Mouse (Mus musculus): ENCODE results near the gene Mmp14. TPM values are rescaled to one million over a fixed set of nuclear protein-coding genes. Genes with fewer than 3 reads are reported as not detected.

The Mmp14 gene
- 14.9 and 15.9 TPM in 2 replicates for polyA plus RNA-seq (2012; rRNA removed)

DNA sequence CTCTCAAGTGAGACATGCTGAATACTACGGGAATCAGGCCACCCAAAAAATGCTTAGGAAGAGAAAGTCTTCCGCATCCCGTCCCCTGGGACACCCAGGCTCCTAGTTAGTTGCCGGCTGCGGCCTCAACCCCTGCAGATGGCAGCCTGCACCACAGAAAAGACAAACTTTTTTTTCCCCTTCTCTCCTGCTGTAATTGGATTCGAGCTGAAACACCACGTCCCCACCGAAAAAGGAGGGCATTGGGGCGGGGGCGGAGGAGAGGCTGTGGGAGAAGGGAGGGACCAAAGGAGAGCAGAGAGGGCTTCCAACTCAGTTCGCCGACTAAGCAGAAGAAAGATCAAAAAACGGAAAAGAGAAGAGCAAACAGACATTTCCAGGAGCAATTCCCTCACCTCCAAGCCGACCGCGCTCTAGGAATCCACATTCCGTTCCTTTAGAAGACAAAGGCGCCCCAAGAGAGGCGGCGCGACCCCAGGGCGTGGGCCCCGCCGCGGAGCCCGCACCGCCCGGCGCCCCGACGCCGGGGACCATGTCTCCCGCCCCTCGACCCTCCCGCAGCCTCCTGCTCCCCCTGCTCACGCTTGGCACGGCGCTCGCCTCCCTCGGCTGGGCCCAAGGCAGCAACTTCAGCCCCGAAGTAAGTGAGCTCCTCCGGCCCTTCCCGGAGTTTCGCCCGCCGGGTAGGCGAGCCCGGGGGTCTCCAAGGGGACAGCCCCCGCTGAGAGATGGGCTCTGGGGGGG, at the start of gene Mmp14:
Mmp14 (plus strand) TSS at position 279 of the 744 bp plus-strand sequence.
- 2% methylated on average over 48 of the region's 49 CpGs for WGBS
- TF ChIP-seq CTCF (IDR thresholded peaks at IDR 0.05; ENCODE audit: borderline replicate concordance, insufficient read depth, low read depth, low read length) (no peak), POLR2A (IDR thresholded peaks at IDR 0.05; ENCODE audit: borderline replicate concordance, insufficient read depth, low read length) (no peak)
- Histone ChIP-seq H3K27ac (ENCODE audit: insufficient read depth, low read length) (no peak within 1 kb of the TSS), H3K27me3 (ENCODE audit: control insufficient read depth, insufficient read depth, low read length) (peaks cover 9% of the 10 kb centered on the region; the same call in 1 of the 2 replicates), H3K4me1 (ENCODE audit: control insufficient read depth, insufficient read depth, low read length) (no peaks in the 10 kb centered on the region; the same call in 1 of the 2 replicates), H3K4me3 (replicated peaks; ENCODE audit: insufficient read depth, low read depth, low read length) (peak within 1 kb of the TSS; percentile 29)
- DNase-seq = peak in 1 of 2 experiments; percentile 35

DNA sequence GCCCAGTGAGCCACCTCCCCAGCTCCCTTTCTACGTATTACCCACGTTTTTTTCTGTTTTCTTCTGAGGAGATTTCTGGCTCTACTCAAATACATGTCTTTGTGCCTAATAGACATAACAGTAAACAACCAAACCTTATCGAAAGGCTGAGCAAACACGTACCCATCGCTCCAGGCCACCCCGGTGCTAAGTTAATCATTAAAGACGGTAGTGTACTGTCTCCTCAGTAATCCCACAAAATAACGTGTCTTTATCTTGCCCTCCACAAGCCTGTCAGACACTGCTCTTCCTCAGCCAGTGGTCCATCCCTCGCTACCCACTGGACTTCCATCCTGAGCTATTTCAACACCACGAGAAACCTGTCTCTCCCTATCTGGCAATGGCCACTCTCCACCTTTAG, 49.6 kb upstream of the Mmp14 start:
- WGBS = 82% methylated on average over 10 of the region's 10 CpGs
- TF ChIP-seq CTCF (IDR thresholded peaks at IDR 0.05; ENCODE audit: borderline replicate concordance, insufficient read depth, low read depth, low read length) = no peak
- TF ChIP-seq POLR2A (IDR thresholded peaks at IDR 0.05; ENCODE audit: borderline replicate concordance, insufficient read depth, low read length) = no peak

DNA sequence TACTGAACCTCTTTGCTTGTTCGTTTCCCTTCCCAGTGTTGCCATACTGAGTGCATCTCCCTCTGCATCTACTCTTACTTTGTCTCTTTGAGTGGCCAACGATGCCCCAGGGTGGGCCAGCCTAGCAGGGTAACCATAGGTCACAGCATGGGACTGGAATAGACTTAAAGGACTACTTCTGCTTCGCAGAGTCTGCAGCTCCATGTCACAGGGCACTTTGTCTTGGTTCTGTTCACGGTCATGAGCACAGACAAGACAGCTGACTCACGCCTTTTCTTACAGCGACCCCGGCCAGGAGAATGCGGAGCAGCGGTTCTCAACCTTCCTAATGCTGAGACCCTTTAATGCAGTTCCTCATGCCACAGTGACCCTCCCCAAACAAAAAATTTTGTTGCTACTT, 48.8 kb upstream of the Mmp14 start:
- no peak for TF ChIP-seq CTCF (IDR thresholded peaks at IDR 0.05; ENCODE audit: borderline replicate concordance, insufficient read depth, low read depth, low read length)
- Histone ChIP-seq H3K4me3 (replicated peaks; ENCODE audit: insufficient read depth, low read depth, low read length) (no peak overlapping the region), H3K27ac (ENCODE audit: insufficient read depth, low read length) (no peak overlapping the region), H3K27me3 (ENCODE audit: control insufficient read depth, insufficient read depth, low read length) (no peaks in the 10 kb centered on the region), H3K4me1 (ENCODE audit: control insufficient read depth, insufficient read depth, low read length) (no peaks in the 10 kb centered on the region)
- DNase-seq = no peak
- WGBS = 52% methylated on average over 9 of the region's 9 CpGs

More for the DNA sequence above, 49.6 kb upstream of the Mmp14 start:
- DNase-seq = no peak
- H3K4me1 ChIP-seq (ENCODE audit: control insufficient read depth, insufficient read depth, low read length) = no peaks in the 10 kb centered on the region
- no peak overlapping the region for H3K27ac ChIP-seq (ENCODE audit: insufficient read depth, low read length)
- H3K4me3 ChIP-seq (replicated peaks; ENCODE audit: insufficient read depth, low read depth, low read length) = no peak overlapping the region
- no peaks in the 10 kb centered on the region for H3K27me3 ChIP-seq (ENCODE audit: control insufficient read depth, insufficient read depth, low read length)

DNA sequence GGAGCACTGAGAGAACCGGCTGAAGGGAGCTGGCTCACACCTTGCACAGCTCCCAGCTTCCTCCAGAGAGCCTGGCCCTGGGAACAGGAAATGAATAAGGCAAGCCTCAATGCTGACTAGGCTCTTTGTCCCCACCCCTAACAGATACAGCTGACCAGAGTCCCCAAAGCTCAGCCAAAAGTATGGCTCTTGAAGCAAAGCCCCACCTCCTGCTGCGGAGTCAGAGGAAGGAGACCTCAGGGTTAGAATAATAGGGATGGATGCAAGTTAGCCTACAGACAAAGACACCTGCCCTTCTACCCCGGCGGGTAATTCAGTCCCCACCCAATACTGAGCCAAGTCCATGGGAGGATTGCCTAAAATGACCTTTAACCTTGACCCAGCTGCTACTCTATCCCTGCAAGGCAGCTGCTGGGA, 48.0 kb upstream of the Mmp14 start:
- Histone ChIP-seq H3K27ac (ENCODE audit: insufficient read depth, low read length) (no peak overlapping the region), H3K4me1 (ENCODE audit: control insufficient read depth, insufficient read depth, low read length) (no peaks in the 10 kb centered on the region), H3K4me3 (replicated peaks; ENCODE audit: insufficient read depth, low read depth, low read length) (no peak overlapping the region), H3K27me3 (ENCODE audit: control insufficient read depth, insufficient read depth, low read length) (no peaks in the 10 kb centered on the region)
- TF ChIP-seq CTCF (IDR thresholded peaks at IDR 0.05; ENCODE audit: borderline replicate concordance, insufficient read depth, low read depth, low read length) (no peak), POLR2A (IDR thresholded peaks at IDR 0.05; ENCODE audit: borderline replicate concordance, insufficient read depth, low read length) (no peak)
- 53% methylated on average over 4 of the region's 4 CpGs for WGBS
- no peak for DNase-seq

DNA sequence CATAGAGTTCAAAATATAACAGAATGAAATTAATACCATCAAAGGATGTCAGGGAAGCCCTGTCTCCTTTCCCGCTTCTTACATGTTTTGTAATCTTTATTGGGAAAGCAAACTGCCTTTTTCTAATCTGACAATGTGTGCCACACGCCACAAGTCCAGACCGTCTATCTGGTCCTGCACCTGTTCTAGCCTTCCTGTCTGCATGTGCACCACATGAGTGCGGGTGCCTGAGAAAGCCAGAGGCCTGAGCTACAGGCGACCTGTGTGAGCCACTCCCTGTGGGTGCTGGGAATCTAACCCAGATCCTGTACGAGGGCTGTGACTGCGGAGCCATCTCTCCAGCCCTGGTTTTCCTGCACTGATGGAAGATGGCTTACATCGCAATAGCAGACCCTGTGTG, 47.0 kb upstream of the Mmp14 start:
- no peaks in the 10 kb centered on the region for H3K4me1 ChIP-seq (ENCODE audit: control insufficient read depth, insufficient read depth, low read length)
- no peaks in the 10 kb centered on the region for H3K27me3 ChIP-seq (ENCODE audit: control insufficient read depth, insufficient read depth, low read length)
- 88% methylated on average over 8 of the region's 8 CpGs for WGBS
- DNase-seq = no peak
- no peak overlapping the region for H3K4me3 ChIP-seq (replicated peaks; ENCODE audit: insufficient read depth, low read depth, low read length)
- TF ChIP-seq CTCF (IDR thresholded peaks at IDR 0.05; ENCODE audit: borderline replicate concordance, insufficient read depth, low read depth, low read length) = no peak
- TF ChIP-seq POLR2A (IDR thresholded peaks at IDR 0.05; ENCODE audit: borderline replicate concordance, insufficient read depth, low read length) = no peak
- H3K27ac ChIP-seq (ENCODE audit: insufficient read depth, low read length) = no peak overlapping the region

DNA sequence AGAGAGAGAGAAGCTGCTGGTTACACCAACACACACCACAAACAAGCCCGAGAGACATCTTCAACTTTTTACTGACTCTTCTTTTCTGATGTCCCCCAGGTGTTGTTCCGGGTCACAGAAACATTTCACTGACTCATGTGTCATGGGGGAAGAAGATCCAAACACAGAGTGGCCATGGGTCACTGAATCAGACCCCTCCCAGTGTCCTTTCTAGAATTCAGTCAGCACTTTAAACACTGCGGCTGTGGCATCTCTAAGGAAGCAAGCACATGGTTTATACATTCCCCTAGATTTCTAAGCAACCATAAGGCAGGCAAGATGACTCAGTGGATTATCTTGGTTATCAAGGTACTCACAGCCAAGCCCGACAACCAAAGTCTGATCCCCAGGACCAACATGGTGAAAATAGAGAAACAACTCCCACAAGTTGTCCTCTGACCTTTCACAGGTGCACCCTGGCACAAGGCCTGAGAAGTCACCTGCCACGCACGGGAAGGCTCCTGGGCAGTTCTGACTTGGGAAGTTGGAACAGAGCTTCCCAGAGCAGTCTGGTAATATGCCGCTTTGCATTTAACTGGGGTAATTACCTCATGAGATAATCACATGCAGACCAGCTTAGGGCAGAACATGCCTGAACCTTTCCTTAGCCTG, 45.3 kb upstream of the Mmp14 start:
- TF ChIP-seq POLR2A (IDR thresholded peaks at IDR 0.05; ENCODE audit: borderline replicate concordance, insufficient read depth, low read length) = no peak
- no peak for TF ChIP-seq CTCF (IDR thresholded peaks at IDR 0.05; ENCODE audit: borderline replicate concordance, insufficient read depth, low read depth, low read length)
- Histone ChIP-seq H3K4me3 (replicated peaks; ENCODE audit: insufficient read depth, low read depth, low read length) (no peak overlapping the region), H3K27me3 (ENCODE audit: control insufficient read depth, insufficient read depth, low read length) (no peaks in the 10 kb centered on the region), H3K4me1 (ENCODE audit: control insufficient read depth, insufficient read depth, low read length) (no peaks in the 10 kb centered on the region), H3K27ac (ENCODE audit: insufficient read depth, low read length) (no peak overlapping the region)
- WGBS = 73% methylated on average over 7 of the region's 7 CpGs
- DNase-seq = no peak

DNA sequence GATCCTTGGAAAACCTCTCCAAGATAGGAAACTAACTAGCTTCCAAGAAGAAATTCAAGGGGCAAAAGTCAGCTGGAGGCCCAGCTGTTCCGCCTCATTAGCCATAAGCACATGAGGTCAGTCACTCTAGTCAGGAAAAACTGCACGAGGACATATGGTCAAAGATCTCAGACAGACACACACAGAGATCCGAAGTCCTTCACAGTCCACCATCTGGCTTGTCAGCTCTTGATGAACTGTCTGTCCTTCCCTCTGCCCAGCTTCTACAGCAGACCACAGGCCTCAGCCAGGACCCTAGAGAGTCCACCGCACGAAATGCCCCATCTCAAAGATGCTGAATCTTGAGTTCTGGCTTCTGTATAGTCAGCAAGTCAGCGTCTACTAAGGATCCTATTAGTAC, 43.9 kb upstream of the Mmp14 start:
- 43% methylated on average over 6 of the region's 6 CpGs for WGBS
- TF ChIP-seq POLR2A (IDR thresholded peaks at IDR 0.05; ENCODE audit: borderline replicate concordance, insufficient read depth, low read length) (no peak), CTCF (IDR thresholded peaks at IDR 0.05; ENCODE audit: borderline replicate concordance, insufficient read depth, low read depth, low read length) (no peak)
- Histone ChIP-seq H3K4me1 (ENCODE audit: control insufficient read depth, insufficient read depth, low read length) (no peaks in the 10 kb centered on the region), H3K4me3 (replicated peaks; ENCODE audit: insufficient read depth, low read depth, low read length) (no peak overlapping the region), H3K27me3 (ENCODE audit: control insufficient read depth, insufficient read depth, low read length) (no peaks in the 10 kb centered on the region), H3K27ac (ENCODE audit: insufficient read depth, low read length) (no peak overlapping the region)
- no peak for DNase-seq

DNA sequence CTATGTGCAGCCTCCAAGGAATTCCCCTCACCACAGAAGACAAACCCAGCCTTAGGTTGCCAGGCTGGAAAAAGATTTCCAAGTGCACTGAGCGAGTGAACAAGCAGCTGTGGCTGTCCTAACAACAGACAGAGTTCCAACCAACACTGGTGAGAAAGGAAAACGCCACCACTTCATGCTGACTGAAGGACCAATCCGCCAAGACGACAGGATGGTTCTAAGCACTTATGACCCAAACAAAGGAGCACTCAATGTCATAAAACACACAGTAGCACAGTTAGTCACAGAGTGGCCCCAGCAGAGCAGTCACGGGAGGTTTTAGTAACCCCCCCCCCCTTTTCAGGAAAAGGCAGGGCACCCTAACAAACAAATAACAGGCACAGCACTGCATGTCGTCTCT, 40.6 kb upstream of the Mmp14 start:
- no peak for TF ChIP-seq CTCF (IDR thresholded peaks at IDR 0.05; ENCODE audit: borderline replicate concordance, insufficient read depth, low read depth, low read length)
- no peak for TF ChIP-seq POLR2A (IDR thresholded peaks at IDR 0.05; ENCODE audit: borderline replicate concordance, insufficient read depth, low read length)
- Histone ChIP-seq H3K4me1 (ENCODE audit: control insufficient read depth, insufficient read depth, low read length) (no peaks in the 10 kb centered on the region), H3K27me3 (ENCODE audit: control insufficient read depth, insufficient read depth, low read length) (no peaks in the 10 kb centered on the region), H3K4me3 (replicated peaks; ENCODE audit: insufficient read depth, low read depth, low read length) (no peak overlapping the region), H3K27ac (ENCODE audit: insufficient read depth, low read length) (no peak overlapping the region)
- 49% methylated on average over 6 of the region's 6 CpGs for WGBS
- DNase-seq = no peak

Data from cerebellum, adult 2 months (tissue).